Mouse (Mus musculus): ENCODE measurements around the gene Gm43720.

Gene Gm43720

DNA sequence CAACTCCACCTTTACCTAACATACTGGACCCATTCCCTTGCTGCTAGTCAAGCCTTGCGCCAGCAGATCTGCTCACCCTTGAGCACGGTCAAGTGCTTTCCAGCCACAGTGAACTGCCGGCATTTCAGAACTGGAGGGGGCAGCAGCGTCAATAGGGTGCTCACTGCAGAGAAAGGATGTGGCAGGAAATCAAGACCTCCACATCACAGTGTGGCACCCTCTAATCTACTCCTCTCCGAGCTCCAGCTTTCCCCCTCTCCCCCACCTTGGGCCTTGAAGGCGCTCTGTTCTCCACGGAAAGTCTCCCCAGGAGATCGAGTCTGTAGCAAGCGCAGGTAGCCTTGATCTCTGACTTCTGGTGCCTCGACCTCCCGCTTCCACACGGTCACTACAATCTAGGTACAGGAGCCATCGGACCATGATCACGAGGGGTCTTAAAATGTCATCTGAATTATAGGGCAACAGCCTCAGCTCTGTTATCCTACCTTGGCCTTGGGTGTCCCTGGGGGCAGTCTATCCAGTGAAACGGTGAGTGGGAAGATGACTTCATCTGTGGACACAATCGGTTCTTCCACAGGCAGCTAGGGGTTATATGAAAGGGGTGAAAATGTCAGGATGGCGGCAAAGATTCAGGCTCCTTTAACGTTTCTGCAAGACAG lies 17.0 kb downstream of the Gm43720 start:
- in situ Hi-C loops (cut with MseI, MboI) = no loop called here

DNA sequence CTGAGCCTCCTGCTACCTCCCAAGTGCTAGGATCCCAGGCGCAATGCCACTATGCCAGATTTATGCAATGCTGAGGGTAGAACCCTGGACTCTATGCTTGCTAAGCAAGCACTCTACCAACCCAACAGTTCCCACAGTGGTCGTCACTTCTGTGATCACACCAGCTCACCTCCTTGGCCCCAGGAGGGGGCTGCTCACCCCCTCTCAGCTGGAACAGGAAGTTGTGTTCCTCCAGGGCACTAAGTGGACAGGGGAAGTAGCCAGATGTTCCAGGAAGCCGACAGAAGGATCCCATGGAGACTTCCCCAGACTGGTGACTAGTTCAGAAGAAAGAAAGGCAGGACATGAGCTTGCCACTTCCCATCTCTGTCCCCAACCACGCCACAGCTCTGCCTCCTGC lies 17.8 kb downstream of the Gm43720 start:
- in situ Hi-C loops (cut with MseI, MboI) = no loop called here

DNA sequence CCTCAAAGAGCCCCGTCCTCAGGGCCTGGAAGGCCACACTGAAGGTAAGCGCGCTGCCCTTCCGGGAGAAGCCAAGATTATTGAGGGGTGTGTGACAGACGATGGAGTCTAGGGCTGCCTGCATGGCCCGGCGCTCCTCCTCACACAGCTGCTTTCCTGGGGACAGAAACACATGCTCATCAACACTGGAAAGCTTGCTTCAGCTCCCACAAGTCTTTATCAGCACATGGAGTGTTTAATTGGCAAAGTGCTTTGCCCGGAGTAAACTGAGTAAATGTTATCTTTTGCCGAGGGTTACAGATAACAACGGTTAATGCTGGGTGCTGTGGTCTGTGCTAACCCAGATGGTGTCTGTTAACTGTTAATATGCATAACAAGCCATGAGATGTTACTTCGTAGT lies 18.9 kb downstream of the Gm43720 start:
- in situ Hi-C loops (cut with MseI, MboI) = no loop called here

DNA sequence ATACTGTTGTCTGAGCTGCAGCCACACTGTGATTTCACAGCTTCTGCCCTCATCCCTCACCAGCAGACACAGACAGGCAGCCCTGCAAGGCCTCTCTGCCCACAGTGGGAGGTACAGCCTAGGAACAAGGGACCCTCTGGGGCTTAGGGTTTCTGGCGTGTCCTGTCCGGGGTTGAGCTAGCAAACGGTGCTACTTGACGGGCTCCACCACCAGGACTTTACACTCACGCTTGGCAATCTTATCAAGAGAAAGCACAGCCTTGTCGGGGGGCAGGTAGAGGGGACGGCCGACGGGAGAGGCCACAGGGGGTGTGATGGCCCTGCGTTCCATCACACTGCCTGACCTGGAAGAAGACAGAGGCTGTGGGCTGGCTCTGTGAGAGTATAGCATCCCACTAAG lies 19.7 kb downstream of the Gm43720 start:
- in situ Hi-C loops (cut with MseI, MboI) = no loop called here

DNA sequence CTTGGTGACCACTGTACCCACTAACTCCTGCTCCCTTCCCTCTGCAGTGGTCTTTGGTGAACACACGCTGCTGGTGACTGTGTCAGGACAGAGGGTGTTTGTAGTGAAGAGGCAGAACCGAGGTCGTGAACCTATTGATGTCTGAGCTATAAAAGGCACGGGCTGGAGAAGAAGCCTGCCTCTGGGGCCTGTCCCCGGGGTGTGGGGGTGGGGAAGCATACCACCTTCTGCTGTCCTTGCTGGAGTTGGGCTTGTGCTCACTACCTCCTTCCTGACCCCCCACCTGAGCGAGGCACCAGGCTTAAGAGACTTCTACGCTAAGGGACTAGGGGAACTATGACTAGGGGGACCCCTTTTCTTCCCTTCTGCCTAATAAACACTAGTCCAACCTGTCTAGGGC lies 20.8 kb downstream of the Gm43720 start:
- in situ Hi-C loops (cut with MseI, MboI) = no loop called here

DNA sequence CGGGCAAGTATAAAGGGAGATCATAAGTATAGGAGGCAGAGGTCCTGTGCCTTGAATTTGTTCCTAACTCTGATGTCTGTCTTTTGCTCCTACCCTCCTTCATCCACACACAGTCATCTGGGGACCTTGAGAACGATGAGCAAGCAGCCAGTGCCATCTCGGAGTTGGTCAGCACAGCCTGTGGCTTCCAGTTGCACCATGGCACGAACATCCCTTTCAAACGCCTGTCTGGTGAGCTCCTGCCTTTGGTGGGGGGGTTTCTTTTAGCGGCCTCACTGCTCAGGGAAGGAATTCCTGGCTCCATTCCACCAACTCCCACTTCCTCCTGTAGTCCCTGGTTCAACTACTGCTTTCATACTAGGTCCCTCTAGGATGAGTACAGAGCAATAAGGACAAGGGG lies 21.2 kb downstream of the Gm43720 start:
- in situ Hi-C loops (cut with MseI, MboI) = no loop called here

DNA sequence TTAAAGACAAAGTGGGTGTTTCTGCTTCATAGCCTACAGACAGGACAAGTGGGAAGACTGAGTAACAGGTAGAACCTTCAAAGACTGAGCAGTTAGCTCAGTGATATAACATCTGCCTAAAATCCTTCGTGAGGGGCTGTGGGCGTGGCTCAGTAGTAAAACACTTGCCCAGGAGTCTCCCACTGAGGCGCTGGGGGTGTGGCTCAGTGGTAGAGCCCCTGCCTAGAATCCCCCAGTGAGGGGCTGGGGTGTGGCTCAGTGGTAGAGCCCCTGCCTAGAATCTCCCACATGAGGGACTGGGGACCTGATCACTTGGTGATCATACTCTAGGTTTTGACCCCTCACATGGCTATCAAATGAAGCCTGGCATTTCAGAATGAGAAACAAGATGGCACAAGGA lies 21.7 kb downstream of the Gm43720 start:
- in situ Hi-C loops (cut with MseI, MboI) = no loop called here

DNA sequence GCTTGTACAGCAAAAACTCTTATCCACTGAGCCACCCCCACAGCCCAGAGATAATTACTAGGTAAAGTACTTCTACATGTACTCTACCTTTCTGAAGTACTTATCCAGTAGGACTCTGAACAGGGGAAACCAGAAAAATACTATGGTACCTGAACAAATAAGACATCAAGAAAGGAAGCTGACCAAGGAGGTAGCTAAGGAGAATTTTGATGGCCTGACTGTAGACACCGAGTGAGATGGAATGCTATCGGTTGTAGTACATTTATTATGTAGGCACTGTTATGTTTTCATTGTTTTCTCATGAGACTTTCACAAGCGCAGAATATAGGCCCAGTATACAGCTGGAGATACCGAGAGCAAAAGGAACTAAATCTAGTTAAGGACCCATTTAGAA lies 22.2 kb downstream of the Gm43720 start:
- in situ Hi-C loops (cut with MseI, MboI) = no loop called here

DNA sequence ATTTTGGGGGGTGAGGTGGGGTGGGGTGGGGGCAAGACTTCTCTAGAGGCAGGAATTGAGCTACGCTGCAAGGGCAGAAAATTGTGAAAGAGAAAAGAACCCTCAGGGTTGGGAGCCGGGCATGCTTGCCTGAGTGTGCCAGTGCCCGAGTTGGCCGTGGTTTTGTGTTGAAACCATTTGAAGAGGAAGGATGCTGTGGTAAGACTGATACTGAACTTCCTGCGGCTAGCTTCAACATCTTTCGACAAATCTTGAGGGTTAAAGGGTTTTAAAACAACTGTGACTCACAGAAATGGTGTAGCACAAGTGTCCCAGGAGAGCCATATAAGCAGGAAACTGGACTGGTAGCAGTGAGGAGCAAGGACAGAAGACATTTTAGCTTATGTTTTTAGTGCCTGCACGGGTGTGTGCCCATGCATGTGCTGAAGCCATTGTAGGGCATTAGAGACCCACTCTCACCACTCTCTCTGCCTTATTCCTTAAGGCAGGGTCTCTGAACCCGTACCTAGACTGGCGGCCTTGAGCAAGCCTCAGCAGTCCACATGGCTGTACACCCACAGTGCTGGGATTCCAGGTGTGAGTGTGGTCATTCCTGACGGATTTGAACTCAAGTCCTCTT lies 22.7 kb downstream of the Gm43720 start:
- in situ Hi-C loops (cut with MseI, MboI) = no loop called here

DNA sequence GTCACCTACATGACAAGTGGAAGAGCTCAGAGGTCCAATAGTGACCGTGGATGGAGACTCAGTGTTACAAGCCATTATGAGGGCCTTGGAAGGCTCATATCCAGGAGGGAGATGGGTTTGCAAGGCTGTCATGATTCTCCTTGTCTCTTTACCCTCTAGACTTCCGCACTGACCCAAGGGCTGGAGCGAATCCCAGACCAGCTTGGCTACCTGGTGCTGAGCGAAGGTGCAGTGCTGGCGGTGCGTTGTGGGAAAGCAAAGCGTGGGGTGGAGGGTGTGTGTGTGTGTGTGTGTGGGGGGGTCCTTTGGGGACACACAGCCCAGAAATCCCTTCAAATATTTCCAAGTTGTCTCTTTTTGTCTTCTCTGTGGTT lies 23.7 kb downstream of the Gm43720 start:
- in situ Hi-C loops (cut with MseI, MboI) = no loop called here

DNA sequence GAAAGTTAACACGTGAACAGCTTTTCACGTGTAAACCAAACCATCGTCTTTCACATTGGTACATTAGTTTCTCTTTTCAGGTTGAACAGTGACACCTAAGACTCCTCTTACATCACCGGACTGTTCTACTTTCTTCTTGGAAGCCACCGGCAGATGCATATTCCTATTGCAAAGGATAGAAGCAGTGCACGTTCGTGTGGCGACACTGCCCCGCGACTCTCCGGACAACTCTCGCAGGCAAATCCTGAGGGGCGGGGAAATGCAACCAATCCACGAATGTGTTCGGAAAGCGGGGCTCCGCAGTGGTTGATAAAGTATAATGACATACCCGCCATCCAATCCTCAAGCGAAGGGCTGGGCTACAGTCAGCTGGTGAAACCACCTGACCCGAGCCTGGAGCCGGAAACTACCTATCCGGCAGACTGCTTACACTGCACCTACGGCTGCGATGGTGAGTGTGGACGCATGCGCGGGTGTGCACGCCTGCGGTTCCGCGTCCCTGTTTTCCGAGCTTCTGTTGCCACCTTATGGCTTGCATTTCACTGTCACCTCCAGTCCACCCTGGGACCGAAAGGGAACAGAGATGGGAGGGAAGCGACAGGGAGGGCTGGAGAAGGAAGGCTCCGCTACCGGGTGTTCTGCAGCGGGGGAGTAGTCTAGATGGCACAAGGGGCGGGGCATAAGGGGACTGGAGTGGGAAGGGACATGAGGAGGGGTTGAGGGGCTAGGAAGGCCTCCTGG lies 24.2 kb downstream of the Gm43720 start, which contains the start of gene Lamtor4:
Gene Lamtor4 (plus strand): TSS at position 130 of the 741 bp plus-strand sequence.
- in situ Hi-C loops (cut with MseI, MboI) = no loop called here

DNA sequence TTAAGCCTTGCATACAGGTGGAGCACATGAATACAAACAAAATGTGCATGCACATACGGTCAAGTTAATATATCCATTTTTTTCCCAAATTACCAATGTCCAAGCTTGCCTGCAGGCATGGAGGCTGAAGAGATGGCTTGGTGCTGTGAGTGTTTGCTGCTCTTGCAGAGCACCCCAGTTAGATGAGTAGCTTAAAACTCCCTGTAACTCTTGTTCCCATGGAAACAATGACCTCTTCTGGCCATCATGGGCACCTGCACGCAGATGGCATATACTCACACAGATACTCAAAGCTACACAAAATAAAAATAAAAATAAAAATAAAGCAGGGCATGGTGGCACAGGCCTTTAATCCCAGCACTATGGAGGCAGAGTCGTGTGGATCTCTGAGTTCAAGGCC lies 26.7 kb downstream of the Gm43720 start:
- in situ Hi-C loops (cut with MseI, MboI) = loop anchor here (5.0 kb wide), 1 partner anchor 46 kb away; no protein-coding TSS in a partner anchor

DNA sequence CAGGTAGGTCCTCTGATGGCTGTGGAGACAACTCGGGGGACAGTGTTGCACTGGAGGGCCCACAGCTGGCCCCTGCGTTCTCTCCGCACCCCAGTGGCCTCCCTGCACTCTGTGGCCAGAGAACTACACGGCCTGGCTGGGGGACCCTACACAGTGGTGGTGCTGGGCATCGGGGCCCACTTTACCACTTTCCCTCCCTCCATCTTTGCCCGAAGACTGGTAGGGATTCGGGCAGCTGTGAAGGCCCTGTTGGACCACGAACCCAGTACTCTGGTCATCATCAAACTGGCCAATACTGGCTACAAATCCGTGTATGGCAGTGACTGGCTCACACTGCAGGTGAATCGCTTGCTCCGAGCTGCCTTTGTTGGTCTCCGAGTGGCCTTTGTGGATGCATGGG lies 28.6 kb downstream of the Gm43720 start:
- in situ Hi-C loops (cut with MseI, MboI) = loop anchor here (5.0 kb wide), 1 partner anchor 44 kb away; no protein-coding TSS in a partner anchor

DNA sequence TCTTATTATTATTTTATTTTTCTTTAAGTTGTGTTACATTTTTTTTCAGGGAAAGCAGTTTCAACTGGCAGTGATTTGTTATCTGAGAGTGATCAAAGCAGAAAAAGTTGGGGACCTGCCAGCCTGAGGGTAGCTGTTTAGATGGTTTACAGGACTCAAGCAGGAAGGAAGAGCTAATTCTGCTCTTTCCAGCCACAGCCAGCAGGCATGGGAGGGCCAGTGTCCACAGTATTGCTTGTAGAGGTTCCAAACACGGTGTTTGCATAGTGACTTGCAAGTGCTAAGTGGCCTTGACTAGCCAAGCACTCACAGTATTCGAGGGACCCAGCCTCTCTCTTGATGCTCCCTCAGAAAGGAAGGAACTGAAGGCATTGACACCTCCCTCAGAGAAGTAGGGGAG lies 38.2 kb downstream of the Gm43720 start:
- in situ Hi-C loops (cut with MseI, MboI) = no loop called here

DNA sequence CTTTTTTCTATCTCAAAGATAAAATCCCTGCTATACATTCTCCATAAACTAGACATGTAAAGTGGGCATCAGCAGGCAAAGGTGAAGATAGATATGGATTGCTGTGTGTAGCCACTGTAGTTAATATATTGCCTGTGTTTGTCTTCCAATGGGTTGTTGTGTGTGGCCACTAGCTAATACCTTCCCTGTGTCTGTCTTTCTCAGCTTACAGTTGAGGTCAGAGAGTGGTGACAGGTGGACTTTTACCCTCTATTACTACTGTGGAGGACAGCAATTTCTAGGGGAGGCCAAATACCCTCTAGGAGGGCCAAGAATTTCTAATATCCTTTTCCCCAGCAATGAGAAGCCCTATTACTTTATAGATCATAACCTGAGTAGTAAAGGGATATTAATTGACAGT lies 45.5 kb downstream of the Gm43720 start:
- in situ Hi-C loops (cut with MseI, MboI) = no loop called here

DNA sequence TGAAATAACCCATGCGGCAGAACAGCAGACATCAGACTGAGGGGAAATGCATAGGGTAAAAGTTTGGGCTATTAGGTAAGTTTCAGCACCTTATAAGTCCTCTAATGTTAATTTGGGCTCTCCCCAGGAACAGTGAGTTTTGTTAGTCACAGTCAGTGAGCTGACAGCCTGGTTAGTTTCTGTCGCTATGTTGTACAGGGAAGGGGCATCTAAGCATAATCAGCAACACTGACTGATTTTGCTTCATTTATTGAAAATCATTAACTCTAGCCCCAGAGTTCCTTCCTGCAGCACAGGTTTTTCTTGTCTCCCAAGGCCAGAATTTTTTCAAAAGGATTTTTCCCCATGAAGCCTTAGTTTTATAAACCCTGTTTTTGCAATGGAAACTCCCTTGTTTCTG lies 46.0 kb downstream of the Gm43720 start:
- in situ Hi-C loops (cut with MseI, MboI) = no loop called here

DNA sequence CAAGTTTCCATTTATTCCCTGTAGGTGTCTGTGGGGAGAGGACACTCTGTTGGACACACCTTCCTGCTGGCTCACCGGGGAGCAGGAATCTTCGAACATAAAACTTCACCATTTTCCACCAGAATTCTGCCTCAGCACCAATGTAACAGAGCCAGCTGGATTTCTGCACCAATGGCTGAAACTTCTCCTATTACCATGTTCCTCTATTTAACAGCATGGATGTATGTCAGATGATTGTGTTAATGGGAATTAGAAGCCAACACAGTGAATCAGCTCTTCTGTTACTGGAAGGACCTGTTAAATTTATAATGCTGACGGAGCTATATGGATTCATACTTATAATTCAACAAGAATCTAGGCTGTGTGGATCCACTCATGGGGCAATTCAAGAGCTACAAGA lies 50.2 kb downstream of the Gm43720 start:
- in situ Hi-C loops (cut with MseI, MboI) = no loop called here

DNA sequence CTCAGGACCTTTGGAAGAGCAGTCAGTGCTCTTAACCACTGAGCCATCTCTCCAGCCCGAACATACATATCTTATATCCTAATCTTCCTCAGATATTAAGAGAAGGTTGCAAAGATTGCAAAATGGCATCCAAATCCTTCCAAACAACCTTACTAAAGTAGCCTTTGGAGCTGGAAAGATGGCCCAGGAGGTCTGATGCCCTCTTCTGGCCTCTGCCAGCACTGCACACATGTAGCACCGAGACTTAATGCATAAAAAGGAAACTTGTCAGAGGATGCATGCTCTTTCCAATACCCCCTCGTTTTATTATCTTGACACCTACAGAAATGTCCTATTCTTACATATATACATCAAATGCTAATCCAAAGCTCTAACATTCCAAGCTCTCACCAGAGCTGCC lies 51.7 kb downstream of the Gm43720 start:
- in situ Hi-C loops (cut with MseI, MboI) = no loop called here

DNA sequence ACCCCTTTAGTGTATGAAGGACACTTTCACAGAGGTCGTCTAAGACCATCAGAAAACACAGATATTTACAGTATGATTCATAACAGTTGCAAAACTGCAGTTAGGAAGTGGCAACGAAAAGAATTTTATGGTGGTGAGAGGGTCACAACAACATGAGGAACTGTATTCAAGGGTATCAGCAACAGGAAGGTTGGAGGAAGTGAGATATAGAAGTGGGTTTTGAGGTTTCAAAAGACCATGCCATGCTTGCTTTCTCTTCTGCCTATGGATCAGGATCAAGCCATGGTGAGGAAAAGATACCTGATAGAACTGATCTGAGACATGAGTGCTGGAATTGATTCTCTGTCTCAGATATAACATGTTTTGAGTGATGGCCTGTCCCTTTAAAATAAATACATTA lies 52.4 kb downstream of the Gm43720 start:
- in situ Hi-C loops (cut with MseI, MboI) = no loop called here

DNA sequence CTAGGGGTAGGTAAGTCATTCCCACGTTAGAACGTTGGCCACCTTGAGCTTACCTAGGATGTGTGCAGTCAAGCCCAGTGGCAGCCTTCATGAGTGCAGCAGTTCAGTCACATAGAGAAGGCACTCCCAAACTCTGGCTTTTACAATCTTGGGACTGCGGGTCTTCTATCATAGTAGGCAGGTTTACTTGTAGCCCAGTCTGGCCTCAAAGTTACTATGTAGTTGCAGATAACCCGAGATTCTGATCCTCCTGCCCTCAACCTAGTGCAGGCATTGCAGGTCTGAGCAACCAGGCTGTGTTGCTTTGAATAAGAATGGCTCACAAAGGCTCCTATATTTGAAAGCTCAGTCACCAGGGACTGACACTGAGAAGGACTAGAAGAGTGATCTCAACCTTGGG lies 53.3 kb downstream of the Gm43720 start:
- in situ Hi-C loops (cut with MseI, MboI) = no loop called here

DNA sequence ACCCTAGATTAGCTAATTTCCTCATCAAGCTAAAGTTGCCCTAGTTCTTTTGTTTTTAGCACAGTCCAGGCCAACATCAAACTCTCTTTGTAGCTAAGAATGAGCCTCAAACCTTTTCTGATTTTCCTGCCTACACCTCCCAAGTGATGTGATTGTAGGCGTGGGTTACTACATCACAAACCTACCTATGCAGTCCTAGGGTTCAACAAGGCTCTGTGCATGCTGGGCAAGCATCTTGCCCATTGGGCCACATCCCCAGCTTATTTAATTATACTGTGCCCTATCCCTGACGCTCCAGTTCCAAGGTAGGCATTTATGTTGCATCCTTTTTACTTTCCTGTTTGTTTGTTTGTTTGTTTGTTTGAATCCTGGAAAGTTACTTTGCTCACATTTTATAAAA lies 54.1 kb downstream of the Gm43720 start, which contains the start of gene Nxpe5:
Gene Nxpe5 (plus strand): TSS at position 199 of the 400 bp plus-strand sequence.
- in situ Hi-C loops (cut with MseI, MboI) = no loop called here

DNA sequence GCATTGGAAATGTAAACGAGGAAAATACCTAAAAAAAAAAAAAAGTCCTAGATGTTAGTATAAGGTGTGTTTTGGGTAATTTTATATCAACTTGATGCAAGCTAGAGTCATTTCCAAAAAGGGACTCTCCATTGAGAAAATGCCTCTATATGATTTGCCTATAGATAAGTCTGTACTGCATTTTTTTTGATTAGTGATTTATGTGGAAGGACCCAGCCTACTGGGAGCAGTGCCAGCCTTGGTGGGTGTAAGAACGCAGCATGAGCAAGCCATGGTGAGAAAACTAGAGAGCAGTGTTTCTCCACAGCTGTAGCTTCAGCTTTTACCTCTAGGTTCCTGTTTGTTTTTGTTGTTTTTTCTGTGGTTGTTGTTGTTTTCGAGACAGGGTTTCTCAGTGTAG lies 56.5 kb downstream of the Gm43720 start:
- in situ Hi-C loops (cut with MseI, MboI) = no loop called here

DNA sequence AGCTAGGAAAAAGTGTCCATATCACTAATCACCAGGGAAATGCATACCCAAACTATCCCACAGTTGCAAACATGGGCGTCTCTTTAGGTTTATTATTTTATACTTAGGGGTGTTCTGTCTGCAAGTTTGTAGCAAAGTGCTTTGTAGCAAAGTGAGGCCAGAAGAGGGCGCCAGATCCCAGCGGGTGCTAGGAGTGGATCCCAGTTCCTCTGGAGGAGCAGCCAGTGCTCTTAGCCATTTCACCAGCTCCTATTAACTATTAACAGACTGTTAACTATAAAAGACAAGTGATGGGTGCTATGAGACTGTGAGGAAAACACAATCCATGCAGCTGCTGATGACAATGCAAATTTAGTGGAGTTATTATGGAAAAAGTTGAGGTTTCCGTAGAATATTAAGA lies 57.6 kb downstream of the Gm43720 start:
- in situ Hi-C loops (cut with MseI, MboI) = no loop called here

Data from mouse trophoblast stem cell (cell line).